Mouse (Mus musculus) heart, adult 2 months (tissue): ENCODE measurements at regions not wholly inside any gene's neighbourhood (a gene's known extent, or its start where the extent isn't known, plus 50 kb on each side); places are given as distances from the start of the nearest gene placed in this dataset.

Experiments used
- DNase-seq, 2 experiments: peaks; one replicate each; pipeline ENCODE4 v3.0.0; 2021
- H3K27ac ChIP-seq: fragments of 200-600 bp; 2 replicates; pipeline ENCODE4 v1.8.1; 2022
- H3K27me3 ChIP-seq: fragments of 200-500 bp; 2 replicates; pipeline ENCODE4 v1.6.1; 2012; ENCODE audit warnings: mild to moderate bottlenecking, low read length, inconsistent platforms, mixed read lengths; ENCODE audit not compliant: control insufficient read depth, insufficient read depth
- H3K36me3 ChIP-seq: fragments of 200-500 bp; 2 replicates; pipeline ENCODE4 v1.6.1; 2012; ENCODE audit warnings: low read length, inconsistent platforms; ENCODE audit not compliant: control insufficient read depth, insufficient read depth
- H3K4me1 ChIP-seq: fragments of 200-500 bp; 2 replicates; pipeline ENCODE4 v1.6.1; 2011; ENCODE audit warnings: low read length; ENCODE audit not compliant: control insufficient read depth, insufficient read depth
- H3K4me3 ChIP-seq: fragments of 200-600 bp; 2 replicates; pipeline ENCODE4 v1.8.1; 2022
- H3K79me2 ChIP-seq: fragments of 200-500 bp; replicated peaks from 2 replicates; pipeline ENCODE4 v1.6.1; 2012; ENCODE audit warnings: mild to moderate bottlenecking, inconsistent platforms, low read length, moderate library complexity, mixed read lengths; ENCODE audit not compliant: control insufficient read depth, insufficient read depth
- H3K9ac ChIP-seq: fragments of 200-500 bp; 2 replicates; pipeline ENCODE4 v1.6.1; 2012; ENCODE audit warnings: low read depth, mild to moderate bottlenecking, control low read depth, inconsistent platforms, low read length, mixed read lengths
- CTCF ChIP-seq: fragments of 200-600 bp; IDR thresholded peaks from 2 replicates; pipeline ENCODE4 v1.8.1; 2022; ENCODE audit warnings: antibody characterized with exemption, mild to moderate bottlenecking, moderate library complexity
- EP300 ChIP-seq: fragments of 200-500 bp; IDR thresholded peaks from 2 replicates; pipeline ENCODE4 v1.6.1; 2011; ENCODE audit warnings: low read depth, low read length, control low read depth; ENCODE audit not compliant: insufficient read depth
- POLR2A ChIP-seq: fragments of 200-500 bp; IDR thresholded peaks from 2 replicates; pipeline ENCODE4 v1.6.1; 2011; ENCODE audit warnings: mild to moderate bottlenecking, low read depth, low read length, control low read depth; ENCODE audit not compliant: insufficient read depth
- WGBS: fragments of 180-500 bp; shearing (Covaris S2); methylation state at CpG from one replicate; pipeline ENCODE4 v1.1.7; 2018; 5-methylcytosine and 5-hydroxymethylcytosine counted together
- intact Hi-C: fragments of 180-260 bp; cut with DNase I; formaldehyde crosslinking; loops from one replicate; pipeline ENCODE4 v1.15.1; 2025

GRCm38 (mm10) chrX:64080717-64081116 lies 71.3 kb downstream of the Gm6760 start:
- TF ChIP-seq POLR2A (no peak), EP300 (no peak), CTCF (no peak)
- no peak for DNase-seq
- no peak overlapping the region for H3K4me3 ChIP-seq

GRCm38 (mm10) chrX:64058389-64058788 lies 93.6 kb downstream of the Gm6760 start:
- no peaks in the 10 kb centered on the region for H3K4me1 ChIP-seq
- WGBS = 21% methylated on average over 1 of the region's 1 CpGs

More at GRCm38 (mm10) chrX:64080717-64081116, 71.3 kb downstream of the Gm6760 start:
- Histone ChIP-seq H3K79me2 (no peaks in the 10 kb centered on the region), H3K4me1 (no peaks in the 10 kb centered on the region), H3K27me3 (no peaks in the 10 kb centered on the region), H3K36me3 (no peaks in the 10 kb centered on the region), H3K27ac (no peak overlapping the region), H3K9ac (no peak overlapping the region)
- intact Hi-C loops = no loop called here

GRCm38 (mm10) chrX:64056776-64057175 lies 95.2 kb downstream of the Gm6760 start:
- WGBS = 56% methylated on average over 1 of the region's 1 CpGs
- Histone ChIP-seq H3K27ac (no peak overlapping the region), H3K4me3 (no peak overlapping the region), H3K9ac (no peak overlapping the region), H3K4me1 (no peaks in the 10 kb centered on the region), H3K36me3 (no peaks in the 10 kb centered on the region), H3K27me3 (no peaks in the 10 kb centered on the region), H3K79me2 (no peaks in the 10 kb centered on the region)
- DNase-seq = no peak
- intact Hi-C loops = no loop called here
- TF ChIP-seq CTCF (no peak), EP300 (no peak), POLR2A (no peak)

More at GRCm38 (mm10) chrX:64058389-64058788, 93.6 kb downstream of the Gm6760 start:
- Histone ChIP-seq H3K27me3 (no peaks in the 10 kb centered on the region), H3K27ac (no peak overlapping the region), H3K36me3 (no peaks in the 10 kb centered on the region), H3K9ac (no peak overlapping the region), H3K79me2 (no peaks in the 10 kb centered on the region), H3K4me3 (no peak overlapping the region)
- no peak for DNase-seq
- intact Hi-C loops = no loop called here
- TF ChIP-seq CTCF (peak; percentile 70), POLR2A (no peak)
